9 mouse cellular contexts compared by ENCODE assay signal in genomic region chrX:41957161-41957560, GRCm38 (mm10). TPM values are rescaled to one million over a fixed set of nuclear protein-coding genes. Genes with fewer than 3 reads are reported as not detected.
DNase-seq lines count a peak whose midpoint lies in the region; ATAC-seq lines count a peak whose summit lies in the region.
"Had no signal": no experiment of that assay in that cellular context is flagged by ENCODE, and none has a peak within 500 bp of the region (broad histone marks: within the 10 kb centered on the region; RNA-seq: fewer than 3 reads in every experiment).

No protein-coding gene starts in this region.

- peak; percentile 49 for DNase-seq in forebrain, embryonic 11.5 days (ENCODE audit: low spot score)
- DNase-seq in 416B (ENCODE audit: low read depth), result peak; percentile 58
- peak; percentile 12 for DNase-seq in c-Kit-positive CD71-negative TER-119-negative erythroid progenitor cells, embryonic 14.5 days (ENCODE audit: low read depth)
- no peak for DNase-seq in urinary bladder, postnatal 10 days (ENCODE audit: low spot score)
- DNase-seq in ovary, postnatal 14 days (ENCODE audit: low spot score), result no peak

- H3K9ac ChIP-seq in forebrain, embryonic 11.5 days (ENCODE audit: low read length), result no peak overlapping the region
- no peak overlapping the region for H3K9ac ChIP-seq in forebrain, embryonic 12.5 days
- H3K9ac ChIP-seq in midbrain, embryonic 13.5 days (replicated peaks), result no peak overlapping the region
- H3K9ac ChIP-seq: neural tube, embryonic 12.5 days had no signal

- H3K27ac ChIP-seq in forebrain, embryonic 11.5 days (ENCODE audit: low read depth, low read length), result no peak overlapping the region
- H3K27ac ChIP-seq in forebrain, embryonic 12.5 days, result no peak overlapping the region
- no peak overlapping the region for H3K27ac ChIP-seq in midbrain, embryonic 13.5 days
- H3K27ac ChIP-seq: neural tube, embryonic 12.5 days had no signal

- 68% methylated on average over 4 of the region's 4 CpGs for WGBS in forebrain, embryonic 11.5 days
- WGBS in forebrain, embryonic 12.5 days, result 64% methylated on average over 4 of the region's 4 CpGs
- WGBS in midbrain, embryonic 13.5 days, result 67% methylated on average over 4 of the region's 4 CpGs

- H3K9me3 ChIP-seq in forebrain, embryonic 11.5 days (ENCODE audit: control insufficient read depth, low read length), result no peaks in the 10 kb centered on the region
- no peaks in the 10 kb centered on the region for H3K9me3 ChIP-seq in forebrain, embryonic 12.5 days
- no peaks in the 10 kb centered on the region for H3K9me3 ChIP-seq in midbrain, embryonic 13.5 days
- H3K9me3 ChIP-seq: neural tube, embryonic 12.5 days had no signal

- no peaks in the 10 kb centered on the region for H3K27me3 ChIP-seq in forebrain, embryonic 11.5 days (ENCODE audit: control insufficient read depth, insufficient read depth, low read length)
- no peaks in the 10 kb centered on the region for H3K27me3 ChIP-seq in forebrain, embryonic 12.5 days
- no peaks in the 10 kb centered on the region for H3K27me3 ChIP-seq in midbrain, embryonic 13.5 days
- H3K27me3 ChIP-seq: neural tube, embryonic 12.5 days had no signal

- no peaks in the 10 kb centered on the region for H3K36me3 ChIP-seq in forebrain, embryonic 11.5 days (ENCODE audit: control insufficient read depth, insufficient read depth, low read length)
- H3K36me3 ChIP-seq in forebrain, embryonic 12.5 days (replicated peaks), result no peaks in the 10 kb centered on the region
- H3K36me3 ChIP-seq in midbrain, embryonic 13.5 days, result no peaks in the 10 kb centered on the region
- H3K36me3 ChIP-seq: neural tube, embryonic 12.5 days had no signal

- no peak overlapping the region for H3K4me2 ChIP-seq in forebrain, embryonic 11.5 days (ENCODE audit: low read depth, low read length, severe bottlenecking)
- no peak overlapping the region for H3K4me2 ChIP-seq in forebrain, embryonic 12.5 days
- H3K4me2 ChIP-seq in midbrain, embryonic 13.5 days (replicated peaks), result no peak overlapping the region
- H3K4me2 ChIP-seq: neural tube, embryonic 12.5 days had no signal

- H3K4me1 ChIP-seq in forebrain, embryonic 11.5 days (replicated peaks; ENCODE audit: control insufficient read depth, insufficient read depth, low read length), result no peaks in the 10 kb centered on the region
- no peaks in the 10 kb centered on the region for H3K4me1 ChIP-seq in forebrain, embryonic 12.5 days
- H3K4me1 ChIP-seq in midbrain, embryonic 13.5 days (replicated peaks), result no peaks in the 10 kb centered on the region
- H3K4me1 ChIP-seq: neural tube, embryonic 12.5 days had no signal

- ATAC-seq in forebrain, embryonic 11.5 days (replicated peaks; ENCODE audit: low FRiP score), result no peak
- ATAC-seq in forebrain, embryonic 12.5 days (ENCODE audit: low FRiP score), result no peak
- ATAC-seq in megakaryocyte, adult 5-6 weeks (ENCODE audit: poor library complexity, severe bottlenecking), result peak; percentile 49; the same call in 1 of the 2 replicates
- ATAC-seq in midbrain, embryonic 13.5 days, result no peak

- no peak overlapping the region for H3K4me3 ChIP-seq in forebrain, embryonic 11.5 days (ENCODE audit: low read depth, low read length)
- no peak overlapping the region for H3K4me3 ChIP-seq in forebrain, embryonic 12.5 days (replicated peaks)
- H3K4me3 ChIP-seq in midbrain, embryonic 13.5 days (replicated peaks), result no peak overlapping the region
- H3K4me3 ChIP-seq: neural tube, embryonic 12.5 days had no signal

RNA-seq across cellular contexts. Expression of gene Thoc2, which starts 36.7 kb away (rescaled TPM):
- 96.3 and 97.5 TPM in 2 replicates for polyA plus RNA-seq in forebrain, embryonic 11.5 days (2014; fragmentation: Nextera tagmentation; extraction: Ambion mirVana)
- 118 and 119 TPM in 2 replicates for polyA plus RNA-seq in forebrain, embryonic 12.5 days (2016; fragmentation: Nextera tagmentation; extraction: Ambion mirVana)
- 68.9 and 69.2 TPM in 2 replicates for total RNA-seq in megakaryocyte, adult 5-6 weeks (2015)
- total RNA-seq in megakaryocyte, adult 5-6 weeks (2017), result 83.1 and 88.2 TPM in 2 replicates
- polyA plus RNA-seq in midbrain, embryonic 13.5 days (2015; fragmentation: Nextera tagmentation; extraction: Ambion mirVana), result 94.6 and 112 TPM in 2 replicates

Comparison
In these comparisons a context has a peak if more than half of its experiments do, and no peak if none do; other contexts are left out.
1. DNase-seq: peak in forebrain, embryonic 11.5 days (single experiment), 416B (single experiment) and c-Kit-positive CD71-negative TER-119-negative erythroid progenitor cells, embryonic 14.5 days (single experiment); none in urinary bladder, postnatal 10 days (single experiment) and ovary, postnatal 14 days (single experiment).